ENCODE assay signal across 13 mouse cellular contexts in the genomic region with DNA sequence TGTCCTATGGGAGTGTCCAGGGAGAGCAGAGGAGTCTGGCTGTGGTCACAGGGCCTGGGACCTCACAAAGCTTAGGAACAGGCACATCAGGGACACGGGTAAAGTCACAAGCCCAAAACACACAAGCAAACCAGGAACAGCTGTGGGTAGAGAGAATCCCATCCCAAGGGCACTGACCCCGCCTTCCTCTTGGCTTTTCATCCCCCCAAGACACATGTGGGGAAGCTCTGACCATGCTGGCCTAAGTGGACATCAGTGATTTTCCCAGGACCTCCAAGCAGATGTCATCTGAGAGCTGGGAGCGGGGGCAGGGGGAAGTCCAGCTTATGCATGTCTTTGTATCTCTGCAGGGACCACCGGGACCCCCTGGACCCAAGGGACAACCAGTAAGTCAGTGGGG.
A peak's percentile ranks its signal among the peaks of the same experiment; 100 is the strongest.
DNase-seq lines count a peak whose midpoint lies in the region; ATAC-seq and TF ChIP-seq lines count a peak whose summit lies in the region.
"Had no signal": no experiment of that assay in that cellular context is flagged by ENCODE, and none has a peak within 500 bp of the region (broad histone marks: within the 10 kb centered on the region; RNA-seq: fewer than 3 reads in every experiment).

No protein-coding gene starts in this region.

- intact Hi-C loops in gastrocnemius, postnatal 14 days (cut with DNase I; ENCODE audit: low total_unique reads), result no loop called here

- no peak overlapping the region for H3K4me3 ChIP-seq in kidney, embryonic 15.5 days (replicated peaks)
- H3K4me3 ChIP-seq in lung, postnatal 0 days (ENCODE audit: low read depth, low read length), result no peak overlapping the region
- H3K4me3 ChIP-seq in myocyte, result no peak overlapping the region
- H3K4me3 ChIP-seq: neural tube, embryonic 15.5 days had no signal

- peak overlapping the region; percentile 85 for H3K27ac ChIP-seq in kidney, embryonic 15.5 days
- peak overlapping the region; percentile 71 for H3K27ac ChIP-seq in lung, postnatal 0 days (ENCODE audit: low read length)

- H3ac ChIP-seq in myocyte (ENCODE audit: control insufficient read depth, insufficient read length), result no peak overlapping the region

- peak; percentile 52 for DNase-seq in gastrocnemius, postnatal 14 days
- no peak for DNase-seq in gastrocnemius, adult 18-20 months (ENCODE audit: low spot score)
- DNase-seq in kidney, postnatal 4 days, result no peak
- DNase-seq in lung, postnatal 0 days (ENCODE audit: low spot score), result no peak
- DNase-seq in lung, postnatal 36 days, result no peak
- no peak for DNase-seq in adrenal gland, adult 8-10 months
- DNase-seq: cerebellum, adult 11-12 months; kidney, postnatal 14 days; right cerebral cortex, postnatal 4 days had no signal

- H3K9ac ChIP-seq in kidney, embryonic 15.5 days, result no peak overlapping the region
- no peak overlapping the region for H3K9ac ChIP-seq in lung, postnatal 0 days (replicated peaks; ENCODE audit: low read depth)
- H3K9ac ChIP-seq: neural tube, embryonic 15.5 days had no signal

- WGBS in kidney, embryonic 15.5 days, result 77% methylated on average over 4 of the region's 4 CpGs
- WGBS in lung, postnatal 0 days, result 78% methylated on average over 4 of the region's 4 CpGs

- no peak for ATAC-seq in kidney, embryonic 15.5 days (replicated peaks; ENCODE audit: low FRiP score)
- no peak for ATAC-seq in lung, postnatal 0 days
- ATAC-seq: Patski had no signal

- no peak for TF ChIP-seq POLR2A in myocyte (IDR thresholded peaks at IDR 0.05; ENCODE audit: insufficient read length, low read depth)

- H3K27me3 ChIP-seq in kidney, embryonic 15.5 days, result no peaks in the 10 kb centered on the region
- H3K27me3 ChIP-seq in lung, postnatal 0 days (replicated peaks; ENCODE audit: insufficient read depth, low read length), result no peaks in the 10 kb centered on the region
- no peaks in the 10 kb centered on the region for H3K27me3 ChIP-seq in myocyte (ENCODE audit: control insufficient read depth, insufficient read depth, insufficient read length)
- H3K27me3 ChIP-seq: neural tube, embryonic 15.5 days; Patski had no signal

- H3K4me1 ChIP-seq in kidney, embryonic 15.5 days, result peaks cover 46% of the 10 kb centered on the region
- H3K4me1 ChIP-seq in lung, postnatal 0 days (ENCODE audit: insufficient read depth, low read depth, low read length), result no peaks in the 10 kb centered on the region

- TF ChIP-seq EP300 in lung, postnatal 0 days (IDR thresholded peaks at IDR 0.05), result no peak

- H3K36me3 ChIP-seq in kidney, embryonic 15.5 days, result peaks cover 80% of the 10 kb centered on the region
- H3K36me3 ChIP-seq in lung, postnatal 0 days (ENCODE audit: insufficient read depth, low read length), result peaks cover 42% of the 10 kb centered on the region
- peaks cover 5% of the 10 kb centered on the region for H3K36me3 ChIP-seq in myocyte (ENCODE audit: control insufficient read depth, insufficient read depth)
- H3K36me3 ChIP-seq: neural tube, embryonic 15.5 days had no signal

- no peaks in the 10 kb centered on the region for H3K9me3 ChIP-seq in kidney, embryonic 15.5 days (replicated peaks)
- no peaks in the 10 kb centered on the region for H3K9me3 ChIP-seq in lung, postnatal 0 days (ENCODE audit: low read length)
- H3K9me3 ChIP-seq: neural tube, embryonic 15.5 days had no signal

- H3K4me2 ChIP-seq in kidney, embryonic 15.5 days, result no peak overlapping the region
- H3K4me2 ChIP-seq in lung, postnatal 0 days (replicated peaks; ENCODE audit: low read depth, low read length), result no peak overlapping the region
- no peak overlapping the region for H3K4me2 ChIP-seq in myocyte (ENCODE audit: low read depth)
- H3K4me2 ChIP-seq: neural tube, embryonic 15.5 days had no signal

- no peak for TF ChIP-seq CTCF in lung, postnatal 0 days (IDR thresholded peaks at IDR 0.05)

- H3K79me2 ChIP-seq in myocyte (ENCODE audit: control insufficient read depth, insufficient read depth), result no peaks in the 10 kb centered on the region

TF ChIP-seq in myocyte, 11 proteins besides CTCF, POLR2A, EP300 and RAD21:
- TF ChIP-seq USF1 (IDR thresholded peaks at IDR 0.05; ENCODE audit: low read depth) (no peak), MYOD1 (IDR thresholded peaks at IDR 0.05; ENCODE audit: control insufficient read depth in 1 of 3, insufficient read length in 2 of 3, low read depth in 2 of 3) (peak in 2 of 3 experiments; percentile 38 to 49), CEBPB (IDR thresholded peaks at IDR 0.05; ENCODE audit: insufficient read depth, poor library complexity, severe bottlenecking) (no peak), MYOG (IDR thresholded peaks at IDR 0.05; ENCODE audit: control insufficient read depth in 1 of 3, insufficient read depth in 1 of 3, insufficient read length in 2 of 3, low read depth in 2 of 3) (peak in 1 of 3 experiments; percentile 62)
